Mouse (Mus musculus) NIH3T3 (cell line): Measurements from ENCODE around the gene Mycbpap.

Experiments
- DNase-seq: peaks from one replicate; pipeline ENCODE4 v3.0.0-alpha.2; 2012; ENCODE audit warnings: low read depth

The Mycbpap gene

DNA sequence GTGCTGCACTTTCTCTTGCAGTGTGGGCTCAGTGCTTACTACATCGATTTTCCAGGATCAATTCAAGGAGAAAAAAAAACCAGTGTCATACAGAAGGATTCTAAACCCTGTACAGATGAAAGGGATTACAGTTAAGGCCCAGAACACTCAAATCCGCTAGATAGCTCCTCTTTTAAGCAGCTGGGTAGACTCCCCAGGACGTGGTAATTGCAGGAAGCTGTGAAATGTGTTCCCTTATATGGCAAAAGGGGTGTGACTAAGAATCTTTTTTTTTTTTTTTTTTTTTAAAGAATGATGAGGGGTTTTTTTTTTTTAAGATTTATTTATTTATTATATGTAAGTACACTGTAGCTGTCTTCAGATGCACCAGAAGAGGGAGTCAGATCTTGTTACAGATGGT lies 7.3 kb upstream of the Mycbpap start:
- DNase-seq: no peak

DNA sequence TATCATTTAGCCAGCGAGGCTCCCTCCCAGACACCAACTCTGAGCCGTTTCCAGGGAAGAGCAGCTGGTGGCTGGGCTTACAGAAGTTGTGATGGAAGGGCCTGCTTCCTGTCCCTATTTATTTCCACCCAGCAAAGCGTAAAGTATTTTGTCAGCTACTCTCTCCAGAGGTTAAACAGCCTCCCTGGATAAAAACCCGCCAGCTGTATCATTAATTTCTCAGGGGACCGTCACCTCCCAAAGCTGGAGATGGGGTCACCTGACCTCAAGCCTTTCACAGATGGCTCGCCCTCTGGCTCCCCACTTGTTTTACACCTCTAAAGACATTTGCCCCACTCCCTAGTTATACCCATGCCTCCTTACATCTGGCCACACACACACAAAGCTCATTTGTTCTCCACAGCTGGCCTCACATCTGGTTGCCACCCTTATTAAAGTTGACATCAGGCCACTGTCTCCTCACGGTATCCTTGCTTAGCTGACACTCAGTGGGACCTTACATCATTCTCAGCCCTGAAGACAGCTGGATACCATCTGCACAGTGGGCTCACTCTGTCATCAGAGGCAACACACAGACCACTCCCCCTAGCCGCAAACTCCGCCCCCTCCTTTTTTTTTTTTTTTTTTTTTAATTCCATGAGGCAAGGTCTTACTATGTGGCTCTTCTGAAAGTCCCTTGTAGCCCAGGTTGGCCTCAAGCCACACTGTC lies 4.8 kb upstream of the Mycbpap start:
- DNase-seq: peak; percentile 28

DNA sequence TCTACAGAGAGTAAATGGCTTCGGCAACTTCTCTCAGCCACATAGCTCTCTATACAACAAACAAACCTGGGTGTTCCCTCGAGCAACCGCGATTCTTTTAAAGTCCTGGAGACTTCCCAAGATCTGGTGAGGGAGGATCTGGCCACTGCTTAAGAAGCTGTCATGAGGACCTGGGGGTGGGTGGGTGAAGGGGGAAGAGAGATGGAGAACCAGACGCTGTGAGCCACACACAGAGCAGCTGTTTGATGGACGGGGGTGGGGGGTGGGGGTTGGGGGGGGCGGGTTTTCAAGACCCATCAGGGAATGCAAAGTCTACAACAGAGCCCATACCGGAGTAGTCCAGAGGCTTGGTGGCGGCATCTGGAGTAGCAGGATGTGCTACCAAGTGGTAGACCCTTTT lies 8.1 kb downstream of the Mycbpap start:
- peak; percentile 32 for DNase-seq

DNA sequence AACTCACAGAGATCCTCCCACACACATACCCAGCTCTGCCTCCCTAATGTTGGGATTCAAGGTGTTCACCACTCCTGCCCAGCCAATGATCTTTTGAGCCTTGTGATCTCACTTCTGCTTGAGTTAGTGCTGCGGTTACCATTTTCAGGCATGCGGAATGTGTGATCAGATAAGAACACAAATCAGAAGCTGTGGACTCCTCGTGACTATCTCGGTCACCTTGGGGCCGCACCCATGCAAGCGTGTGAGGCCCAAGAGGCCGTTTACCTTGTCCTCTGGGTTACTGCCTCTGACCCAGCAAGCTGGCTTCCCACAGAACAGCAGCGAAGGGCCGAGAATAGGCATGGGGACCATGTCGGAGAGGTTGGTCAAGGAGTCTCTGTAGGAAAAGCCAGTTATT lies 12.6 kb downstream of the Mycbpap start:
- DNase-seq: no peak

DNA sequence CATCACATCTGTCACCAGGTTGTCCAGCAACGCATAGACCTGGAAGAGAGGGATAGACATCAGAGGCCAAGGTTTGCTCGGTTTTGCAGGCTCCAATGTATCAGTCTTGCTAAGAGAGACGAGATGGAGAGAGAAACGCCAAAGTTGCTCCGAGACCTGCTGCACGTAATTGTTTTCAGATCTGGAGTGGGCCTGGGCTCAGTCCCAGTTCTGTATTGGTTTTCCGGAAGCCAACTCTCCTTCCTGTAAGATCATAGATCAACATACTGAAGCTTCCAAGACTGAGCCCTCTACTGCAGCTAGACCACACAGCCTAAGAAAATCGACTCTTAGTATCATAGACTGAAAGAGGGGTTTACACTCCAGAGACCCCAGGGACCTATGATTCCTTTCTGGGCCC lies 20.1 kb downstream of the Mycbpap start:
- DNase-seq: no peak

DNA sequence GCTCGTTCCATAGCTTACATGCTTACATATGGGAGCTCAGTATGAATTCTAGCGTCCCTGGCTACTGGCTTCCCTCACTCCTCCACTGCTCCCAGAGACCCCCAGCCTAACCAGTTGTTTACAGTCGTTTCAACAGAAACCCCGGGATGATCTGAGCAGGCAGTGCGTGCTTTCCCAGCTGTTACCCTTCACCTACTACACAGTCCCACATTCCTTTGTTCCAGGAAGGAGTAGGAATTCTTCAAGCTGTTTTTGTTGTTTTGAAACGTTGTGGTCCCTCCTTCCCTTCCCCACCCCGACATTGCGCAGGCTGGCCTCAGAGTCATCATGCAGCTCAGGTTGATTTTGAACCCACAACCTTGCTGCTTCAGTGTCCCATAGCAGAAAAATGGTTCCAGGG lies 21.2 kb downstream of the Mycbpap start:
- no peak for DNase-seq

DNA sequence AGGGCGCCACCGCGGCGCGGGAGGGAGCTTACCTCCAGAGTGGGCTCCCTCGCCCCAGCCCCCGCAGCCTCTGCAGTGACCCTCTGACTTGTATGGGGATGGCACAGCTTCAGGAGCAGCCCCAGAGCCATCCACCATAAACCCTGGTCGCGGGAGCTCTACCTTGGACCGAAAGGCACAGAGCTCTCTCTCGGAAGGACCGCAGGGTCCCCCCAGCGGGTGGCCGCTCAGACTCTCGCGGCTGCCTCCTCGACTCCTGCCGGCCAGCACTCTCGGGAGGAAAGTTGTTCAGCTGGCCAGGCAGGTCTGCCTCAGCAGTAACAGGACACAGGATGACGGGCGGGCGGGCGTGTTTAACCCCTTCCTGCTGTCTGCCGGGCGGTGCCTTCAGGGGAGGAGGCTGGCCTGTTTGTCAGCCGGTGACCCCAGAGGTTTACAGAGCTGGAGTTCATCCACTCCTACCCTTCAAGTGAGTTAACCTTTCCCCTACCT lies 21.8 kb downstream of the Mycbpap start, which contains the start of gene Epn3:
Gene Epn3 (minus strand): TSS at position 314 of the 492 bp plus-strand sequence.
- no peak for DNase-seq

DNA sequence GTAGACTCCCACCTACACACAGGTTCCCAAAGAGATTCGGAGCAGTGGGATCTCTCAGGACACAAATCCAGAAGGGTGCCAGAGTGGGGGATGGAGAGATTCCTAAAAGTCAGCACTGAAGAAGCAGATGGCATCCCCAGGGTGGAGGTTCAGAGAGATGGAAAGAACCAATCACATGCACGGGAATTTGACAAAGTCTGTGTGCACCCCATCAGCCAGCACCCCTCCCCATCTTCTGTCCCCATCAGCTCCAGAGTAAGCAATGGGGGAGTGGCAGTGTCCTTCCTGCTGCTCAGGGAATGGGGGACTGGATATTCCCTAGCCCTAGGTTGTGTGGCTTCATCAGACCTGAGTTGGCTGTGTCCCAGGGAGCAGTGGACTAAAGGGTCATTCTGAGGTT lies 22.5 kb downstream of the Mycbpap start:
- DNase-seq: no peak

DNA sequence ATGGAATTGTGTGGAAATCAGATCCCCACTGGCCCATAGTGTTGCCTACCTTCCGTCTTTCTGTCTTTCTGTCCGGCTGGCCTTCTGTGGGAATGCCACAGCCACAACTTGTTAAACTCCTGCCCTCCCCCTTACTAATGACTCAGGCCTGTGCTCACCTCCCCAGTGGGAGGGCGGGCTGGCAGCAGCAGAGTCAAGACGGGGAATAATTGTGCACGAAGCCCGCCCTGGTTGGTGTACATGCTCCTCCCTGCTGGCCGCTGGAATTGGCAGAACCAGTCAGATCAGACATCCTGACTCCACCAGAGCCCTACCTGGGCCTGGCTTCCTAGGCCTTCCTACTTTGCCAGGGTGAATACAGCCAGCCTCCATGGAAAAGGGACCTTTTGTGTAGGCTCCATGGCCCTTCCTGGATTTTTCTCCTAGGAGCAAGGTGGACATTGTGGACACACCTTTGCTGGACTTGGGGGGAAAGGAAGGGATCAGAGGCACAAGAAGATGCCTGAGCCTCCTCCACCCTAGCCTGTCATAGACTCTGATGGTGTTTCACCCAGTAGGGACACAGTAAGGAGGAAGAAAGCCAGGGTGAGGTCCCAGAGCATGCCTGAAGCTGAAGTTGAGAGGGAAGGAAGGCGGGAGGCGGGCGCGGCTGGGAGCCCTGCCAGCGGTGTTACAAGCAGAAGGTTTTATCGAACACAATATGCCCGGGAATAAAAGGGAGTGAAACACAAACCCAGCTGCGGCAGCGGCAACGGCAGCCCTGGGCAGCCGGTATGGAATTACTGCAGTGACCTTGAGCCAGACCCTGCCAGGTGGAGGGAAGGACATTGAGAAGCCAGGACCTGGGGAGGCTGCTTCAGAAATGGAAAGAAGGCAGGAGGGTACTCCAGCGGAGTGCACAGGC lies 23.2 kb downstream of the Mycbpap start:
- DNase-seq: peak; percentile 63

DNA sequence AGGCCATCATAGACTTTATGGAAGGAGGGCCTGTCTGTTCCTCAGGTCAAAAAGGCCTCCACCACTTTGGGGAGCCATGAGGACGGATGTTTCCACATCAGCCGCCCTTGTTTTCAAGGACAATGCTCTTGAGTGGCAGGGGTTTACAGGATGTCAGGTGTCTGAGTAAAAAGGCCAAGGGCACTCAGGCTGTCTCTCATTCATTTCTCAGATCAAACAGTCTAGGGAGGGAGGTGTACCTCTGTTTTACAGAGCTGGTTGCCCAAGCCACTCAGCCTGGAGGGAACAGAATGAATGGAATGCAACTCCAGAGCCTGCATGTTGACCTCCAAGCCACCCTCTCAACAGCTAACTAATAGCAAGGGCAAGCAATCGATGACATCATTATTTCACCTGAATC lies 26.1 kb downstream of the Mycbpap start:
- DNase-seq: no peak

DNA sequence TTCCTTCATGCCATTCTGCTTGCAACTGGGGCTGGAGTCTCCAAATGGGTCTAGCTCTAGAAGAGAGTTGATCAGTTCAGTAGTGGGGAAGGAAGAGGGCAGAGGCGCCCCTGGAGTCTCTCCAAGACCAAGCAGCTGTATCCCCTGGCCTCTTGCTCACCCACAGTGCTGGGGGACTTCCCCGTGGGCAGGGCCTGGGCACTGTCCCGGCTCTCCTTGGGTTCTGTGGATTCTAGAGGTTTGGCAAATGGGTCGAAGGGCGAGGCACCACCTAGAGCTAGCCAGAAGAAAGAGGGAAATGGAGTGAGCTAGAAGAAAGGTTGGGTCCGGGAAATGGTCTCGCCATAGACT lies 29.8 kb downstream of the Mycbpap start:
- no peak for DNase-seq

DNA sequence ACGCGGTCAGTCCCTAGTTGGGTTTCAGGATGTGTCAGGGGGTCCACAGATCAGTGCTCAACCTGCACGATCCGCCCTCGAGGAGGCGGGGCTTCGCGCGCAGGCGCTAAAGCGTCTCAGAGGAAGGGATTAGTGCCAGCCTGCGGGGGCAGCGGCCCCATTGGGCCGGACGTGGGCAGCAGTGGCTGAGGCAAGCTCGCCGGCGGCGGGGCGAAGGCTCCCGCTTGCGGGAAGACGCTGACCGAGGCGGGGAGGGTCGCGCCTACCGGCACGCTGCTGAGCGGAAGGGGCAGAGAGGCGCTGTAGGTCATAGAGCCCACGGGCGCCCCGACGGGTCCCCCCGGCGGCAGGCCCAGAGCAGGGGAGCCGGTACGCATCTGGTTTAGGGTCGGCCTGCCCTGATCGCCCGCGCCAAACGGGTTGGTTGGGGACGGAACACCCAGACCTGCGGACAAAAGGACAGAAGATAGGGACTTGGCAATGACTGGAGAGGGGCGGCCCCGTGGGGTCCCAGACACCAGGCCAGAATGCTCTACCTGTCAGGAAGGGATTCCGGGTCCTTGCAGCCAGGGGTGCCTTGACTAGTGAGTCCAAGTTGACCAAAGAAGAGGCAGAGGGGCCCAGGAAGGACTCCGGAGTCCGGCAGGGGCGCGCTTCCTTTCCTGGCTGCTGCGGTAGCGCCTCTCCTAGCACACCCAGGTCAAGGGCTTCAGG lies 30.4 kb downstream of the Mycbpap start:
- peak; percentile 30 for DNase-seq

DNA sequence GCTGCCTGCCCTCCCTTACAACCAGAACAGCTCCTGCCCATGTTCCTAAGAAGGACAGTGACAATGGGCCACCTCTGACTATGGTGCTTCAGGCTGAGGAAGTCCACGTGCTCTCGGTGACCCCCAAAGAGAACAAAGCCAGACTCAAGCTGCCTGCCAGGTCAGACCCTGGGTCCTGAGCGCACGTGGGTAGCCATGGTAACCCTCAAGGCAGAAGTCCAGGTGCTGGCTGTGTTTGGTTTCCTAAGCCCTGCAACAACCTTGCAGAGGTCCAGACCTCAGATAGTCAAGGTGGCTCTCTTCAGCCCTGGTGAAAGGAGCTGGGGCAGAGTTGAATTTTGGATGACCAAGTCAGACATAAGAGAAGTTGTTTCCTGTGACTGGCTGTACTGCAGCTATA lies 31.8 kb downstream of the Mycbpap start:
- DNase-seq: no peak

DNA sequence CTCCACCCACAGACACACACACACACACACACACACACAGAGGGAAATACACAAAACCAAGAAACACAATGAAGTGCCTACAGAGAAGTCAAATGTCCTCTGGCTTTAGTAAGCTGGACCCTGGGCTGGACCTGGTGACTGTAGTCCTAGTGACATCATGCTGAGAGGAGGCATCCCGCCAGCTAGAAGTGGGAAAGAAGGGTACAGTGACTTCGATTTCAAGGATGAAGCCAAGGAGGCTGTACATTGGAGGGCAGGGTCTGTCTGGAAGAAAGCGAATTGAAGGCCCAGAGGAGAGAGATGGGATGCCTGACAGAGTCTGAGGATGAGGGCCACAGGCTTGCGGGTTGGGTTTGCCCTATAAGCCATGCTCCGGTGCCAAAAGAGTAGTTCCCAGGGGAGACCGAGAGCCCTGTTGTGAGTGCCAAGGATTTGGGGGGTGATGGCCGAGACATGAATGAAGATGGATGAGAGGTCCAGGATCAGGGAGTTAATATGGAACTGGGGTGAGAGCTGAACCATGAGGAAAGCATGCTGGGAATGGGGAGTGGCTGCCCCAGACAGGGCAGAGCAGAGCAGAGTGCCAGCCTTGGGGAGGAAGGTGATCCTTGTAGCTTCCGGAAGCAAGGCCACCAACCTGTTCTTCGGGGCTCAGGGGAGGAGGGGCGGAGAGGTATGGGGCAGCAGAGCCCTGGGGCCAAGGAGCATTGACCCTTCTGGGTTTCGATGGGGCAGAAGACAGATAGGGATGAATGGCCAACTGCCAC lies 32.6 kb downstream of the Mycbpap start:
- no peak for DNase-seq

DNA sequence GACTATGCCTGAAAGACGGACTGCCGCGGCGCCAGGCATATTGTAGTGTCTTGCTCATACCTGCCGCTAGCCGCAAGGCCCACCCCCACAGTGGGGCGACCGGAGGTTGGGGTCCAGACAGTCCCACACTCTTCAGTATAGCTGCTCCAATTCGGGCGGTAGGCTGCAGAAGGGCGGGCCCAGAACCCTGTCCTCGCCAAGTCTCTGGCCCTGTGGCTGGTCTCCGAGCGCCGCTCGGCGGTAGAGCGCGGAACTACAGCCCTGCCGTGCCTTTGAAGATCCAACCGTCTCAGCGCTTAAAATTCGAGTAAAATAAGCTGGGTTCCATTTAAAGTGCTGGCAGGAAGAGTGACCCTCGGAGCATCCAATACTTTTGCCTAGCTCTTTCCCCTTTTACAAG lies 35.5 kb downstream of the Mycbpap start, which contains the start of gene Spata20:
Gene Spata20 (minus strand): TSS at position 179 of the 400 bp plus-strand sequence.
- peak; percentile 89 for DNase-seq

DNA sequence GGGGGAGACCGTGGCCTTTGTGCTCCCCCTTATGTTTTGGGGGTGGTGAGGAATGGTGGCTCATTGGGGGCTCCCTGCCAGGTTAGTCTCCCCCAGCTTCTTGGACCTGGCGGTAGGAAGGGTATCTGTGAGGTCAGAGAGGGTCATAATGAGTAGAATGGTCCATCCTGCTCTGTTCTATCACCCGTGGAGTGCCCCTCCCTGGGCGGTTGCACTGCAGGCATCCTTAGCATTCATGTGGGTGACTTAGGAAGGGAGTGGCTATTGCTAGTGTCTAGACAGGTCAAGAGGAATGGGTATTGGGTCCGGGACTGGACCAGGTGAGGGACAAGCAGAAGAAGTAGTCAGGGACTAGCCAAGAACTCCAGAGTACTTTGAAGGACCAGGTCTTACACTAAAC lies 36.3 kb downstream of the Mycbpap start:
- no peak for DNase-seq

DNA sequence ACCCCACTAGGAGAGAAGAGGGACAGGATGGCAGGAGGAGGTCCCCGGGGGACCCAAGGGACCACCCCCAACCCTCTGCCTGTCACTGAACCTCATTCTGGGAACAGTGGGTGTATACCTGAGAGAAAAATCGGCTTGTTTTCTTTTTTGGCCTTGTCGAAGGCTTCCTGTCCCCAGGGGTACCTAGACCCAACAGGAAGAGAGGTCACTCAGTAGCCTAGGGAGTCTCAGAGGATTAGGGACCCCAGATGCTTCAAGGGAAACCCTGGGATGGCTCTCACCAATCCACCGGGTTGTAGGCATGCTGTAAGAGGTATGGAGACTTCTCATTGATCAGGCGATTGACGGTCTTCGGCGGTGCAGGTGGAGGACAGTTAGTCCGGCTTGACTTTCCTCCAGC lies 36.9 kb downstream of the Mycbpap start:
- no peak for DNase-seq

DNA sequence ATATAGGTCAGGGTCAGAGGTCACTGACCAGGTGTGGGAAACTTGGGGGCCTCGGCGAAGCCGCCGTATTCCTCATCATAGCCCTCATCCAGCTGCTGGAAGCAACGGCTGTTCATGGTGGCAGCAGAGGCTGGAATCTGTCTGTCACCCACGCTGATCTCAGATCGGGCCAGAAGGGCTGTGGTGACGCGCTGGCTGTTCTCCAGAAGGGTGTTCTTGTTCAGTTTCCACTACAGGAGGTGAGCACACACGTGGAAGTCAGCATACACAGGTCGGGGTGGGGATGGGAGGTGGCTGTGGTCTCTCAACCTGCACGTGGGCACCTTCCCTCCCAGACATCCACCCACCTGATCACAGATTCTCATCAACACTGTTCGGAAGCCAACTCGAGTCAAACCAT lies 37.6 kb downstream of the Mycbpap start:
- no peak for DNase-seq

DNA sequence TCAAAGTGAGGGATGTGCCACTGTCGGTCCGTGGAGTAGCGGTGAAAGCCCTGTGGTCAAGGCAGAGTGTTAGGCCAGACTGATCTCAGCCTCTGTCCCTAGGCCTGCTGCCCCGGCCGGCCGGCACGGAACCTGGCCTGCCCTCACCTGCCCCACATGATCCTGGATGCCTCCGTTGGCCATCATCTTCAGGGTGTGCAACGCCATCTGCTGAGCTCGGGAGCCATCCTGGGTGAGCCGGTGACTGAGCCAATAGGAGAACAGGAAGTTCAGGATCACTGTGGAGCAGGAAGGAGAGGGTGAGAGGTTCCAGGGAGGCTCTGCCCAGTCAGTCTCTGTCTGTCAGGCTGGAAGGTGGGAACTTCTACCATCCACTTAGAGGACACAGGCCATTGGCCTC lies 38.1 kb downstream of the Mycbpap start:
- no peak for DNase-seq

DNA sequence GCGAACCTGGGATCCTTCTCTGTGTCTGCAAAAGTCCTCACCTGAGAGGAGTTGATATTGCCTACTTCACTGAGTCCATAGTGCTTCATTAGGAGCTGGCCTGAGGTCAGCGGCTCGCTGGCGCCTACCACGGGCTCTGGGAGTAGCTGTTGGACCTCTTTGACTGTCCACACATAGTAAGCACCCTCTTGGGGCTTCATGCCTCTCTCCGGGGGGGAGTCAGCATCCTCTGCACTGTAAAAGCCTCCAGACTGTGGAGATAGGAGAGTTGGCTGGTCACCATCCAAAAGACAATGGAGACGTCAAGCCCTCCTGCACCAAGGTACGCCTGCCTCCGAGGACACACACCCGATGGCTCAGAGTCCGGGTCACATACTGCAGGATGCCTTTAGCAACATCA lies 38.8 kb downstream of the Mycbpap start:
- no peak for DNase-seq

DNA sequence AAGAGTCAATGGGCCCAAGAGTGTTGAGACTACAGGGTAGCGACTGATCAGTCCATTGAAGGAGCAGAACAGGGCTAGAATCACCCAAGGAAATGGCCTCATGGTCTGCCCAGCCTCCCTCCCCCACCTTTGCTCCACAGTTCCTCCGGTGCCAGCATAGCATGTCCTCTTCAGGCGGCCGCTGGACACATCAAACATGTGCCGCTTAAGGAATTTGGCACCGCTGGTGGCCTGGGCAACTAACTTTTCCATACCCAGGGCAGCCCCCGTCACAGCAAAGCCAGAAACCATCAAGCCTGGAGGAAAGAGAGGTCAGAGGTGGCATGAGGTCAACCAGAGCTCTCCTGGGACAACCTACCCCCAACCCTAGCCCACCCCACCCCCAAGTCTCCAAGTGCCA lies 39.6 kb downstream of the Mycbpap start:
- no peak for DNase-seq

DNA sequence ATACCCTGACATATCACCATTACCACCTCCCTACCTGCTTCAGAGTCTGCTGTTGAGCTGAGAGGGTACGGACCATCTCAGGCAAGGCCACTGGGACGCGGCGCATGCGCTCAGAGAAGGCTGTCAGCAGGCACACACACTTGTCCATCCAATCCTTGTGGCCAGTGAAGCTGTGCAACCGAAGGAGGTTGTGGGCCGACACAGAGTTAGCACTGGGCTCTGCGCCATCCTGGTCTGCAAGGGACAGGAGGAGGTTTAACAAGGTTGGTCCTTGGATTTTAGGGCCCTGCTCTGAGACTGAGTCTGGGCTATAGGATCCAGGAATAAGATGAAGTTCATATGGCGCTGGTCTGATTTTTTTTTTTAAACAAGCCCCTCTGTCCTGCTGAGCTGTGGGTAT lies 41.2 kb downstream of the Mycbpap start:
- no peak for DNase-seq
